Mouse (Mus musculus) cerebellum, adult 2 months (tissue): ENCODE data around the gene Nfic. TPM values are rescaled to one million over a fixed set of nuclear protein-coding genes. Genes with fewer than 3 reads are reported as not detected.

Experiments
- DNase-seq, 2 experiments: peaks; one replicate each; pipeline ENCODE4 v3.0.0; 2021
- H3K27ac ChIP-seq: fragments of 200-500 bp; 2 replicates; pipeline ENCODE4 v1.5.1; 2012; ENCODE audit warnings: low read length, control low read depth, inconsistent platforms; ENCODE audit not compliant: insufficient read depth
- H3K27me3 ChIP-seq: fragments of 200-500 bp; 2 replicates; pipeline ENCODE4 v1.6.1; 2012; ENCODE audit warnings: inconsistent platforms, mild to moderate bottlenecking, low read length, moderate library complexity; ENCODE audit not compliant: control insufficient read depth, insufficient read depth
- H3K4me1 ChIP-seq: fragments of 200-500 bp; 2 replicates; pipeline ENCODE4 v1.6.1; 2011; ENCODE audit warnings: low read length; ENCODE audit not compliant: control insufficient read depth, insufficient read depth
- H3K4me3 ChIP-seq: fragments of 200-500 bp; replicated peaks from 2 replicates; pipeline ENCODE3; 2011; ENCODE audit warnings: mild to moderate bottlenecking, low read depth, low read length, control low read depth; ENCODE audit not compliant: insufficient read depth
- CTCF ChIP-seq: fragments of 200-500 bp; IDR thresholded peaks from 2 replicates; pipeline ENCODE4 v1.5.1; 2011; ENCODE audit warnings: low read depth, mild to moderate bottlenecking, control low read depth, low read length, moderate library complexity, borderline replicate concordance; ENCODE audit not compliant: insufficient read depth
- POLR2A ChIP-seq: fragments of 200-500 bp; IDR thresholded peaks from 2 replicates; pipeline ENCODE4 v1.6.1; 2011; ENCODE audit warnings: low read length, control low read depth, borderline replicate concordance; ENCODE audit not compliant: insufficient read depth
- WGBS: fragments of 180-500 bp; shearing (Covaris S2); methylation state at CpG from one replicate; pipeline ENCODE4 v1.1.7; 2018; 5-methylcytosine and 5-hydroxymethylcytosine counted together
- polyA plus RNA-seq: library from polyadenylated mRNA; depleted of rRNA; stranded (reverse); fragments of >200 nt; gene quantifications from 2 replicates; pipeline ENCODE4 v1.2.3, GENCODE M21; 2012

Nfic gene
- polyA plus RNA-seq, 1 experiment = 103 TPM

- TF ChIP-seq CTCF (no peak), POLR2A (no peak)
- H3K27ac ChIP-seq = no peak overlapping the region
- WGBS = 60% methylated on average over 12 of the region's 12 CpGs
- H3K4me3 ChIP-seq = no peak overlapping the region
- peaks cover 20% of the 10 kb centered on the region for H3K4me1 ChIP-seq
- no peak for DNase-seq
- no peaks in the 10 kb centered on the region for H3K27me3 ChIP-seq
Measured at GRCm38 (mm10) chr10:81356352-81356990, 99.0 kb downstream of the Nfic start.

GRCm38 (mm10) chr10:81355533-81355932 is 99.9 kb downstream of the Nfic start:
- 87% methylated on average over 4 of the region's 4 CpGs for WGBS
- TF ChIP-seq CTCF (no peak), POLR2A (no peak)
- H3K27ac ChIP-seq = no peak overlapping the region
- H3K27me3 ChIP-seq = no peaks in the 10 kb centered on the region
- no peak overlapping the region for H3K4me3 ChIP-seq
- H3K4me1 ChIP-seq = peaks cover 20% of the 10 kb centered on the region
- DNase-seq = no peak

- DNase-seq = no peak
- Histone ChIP-seq H3K4me1 (peaks cover 17% of the 10 kb centered on the region), H3K27me3 (no peaks in the 10 kb centered on the region), H3K27ac (no peak overlapping the region), H3K4me3 (no peak overlapping the region)
- 75% methylated on average over 9 of the region's 9 CpGs for WGBS
- TF ChIP-seq CTCF (no peak), POLR2A (no peak)
Measured at GRCm38 (mm10) chr10:81354738-81355477, 100.5 kb downstream of the Nfic start.

GRCm38 (mm10) chr10:81351678-81352291 is 103.7 kb downstream of the Nfic start:
- H3K27me3 ChIP-seq = no peaks in the 10 kb centered on the region
- no peak for DNase-seq
- TF ChIP-seq POLR2A (no peak), CTCF (no peak)
- 30% methylated on average over 9 of the region's 9 CpGs for WGBS
- no peak overlapping the region for H3K4me3 ChIP-seq
- H3K27ac ChIP-seq = no peak overlapping the region
- H3K4me1 ChIP-seq = peaks cover 8% of the 10 kb centered on the region

- Histone ChIP-seq H3K27me3 (no peaks in the 10 kb centered on the region), H3K27ac (peak within 1 kb of the TSS; percentile 65), H3K4me3 (peak within 1 kb of the TSS; percentile 78), H3K4me1 (peaks cover 6% of the 10 kb centered on the region; the same call in 1 of the 2 replicates)
- peak; percentile 100 for DNase-seq
- WGBS = under 1% methylated on average over 54 of the region's 54 CpGs
- TF ChIP-seq POLR2A (peak; percentile 41; the same call in 1 of the 2 replicates), CTCF (peak; percentile 90; the same call in 1 of the 2 replicates)
Measured at GRCm38 (mm10) chr10:81350351-81351063, 104.9 kb downstream of the Nfic start, which contains the start of gene Hmg20b. Gene Hmg20b (minus strand): TSS chr10:81350480.

GRCm38 (mm10) chr10:81349961-81350350 is 105.5 kb downstream of the Nfic start:
- WGBS = 1% methylated on average over 29 of the region's 29 CpGs
- Histone ChIP-seq H3K27ac (no peak overlapping the region), H3K4me3 (peak overlapping the region; percentile 72), H3K4me1 (peaks cover 6% of the 10 kb centered on the region; the same call in 1 of the 2 replicates), H3K27me3 (no peaks in the 10 kb centered on the region)
- TF ChIP-seq CTCF = no peak
- no peak for TF ChIP-seq POLR2A
- DNase-seq = no peak

- Histone ChIP-seq H3K4me1 (peaks cover 6% of the 10 kb centered on the region; the same call in 1 of the 2 replicates), H3K27me3 (no peaks in the 10 kb centered on the region), H3K4me3 (no peak overlapping the region), H3K27ac (no peak overlapping the region)
- 11% methylated on average over 12 of the region's 12 CpGs for WGBS
- no peak for DNase-seq
- TF ChIP-seq CTCF (no peak), POLR2A (no peak)
Measured at GRCm38 (mm10) chr10:81349146-81349545, 106.3 kb downstream of the Nfic start.
